Mouse (Mus musculus): ENCODE measurements around the gene Kng1. TPM values are rescaled to one million over a fixed set of nuclear protein-coding genes. Genes with fewer than 3 reads are reported as not detected.
"Not testable (repeated sequence)": the region's sequence is repeated elsewhere in the genome, so short reads cannot be mapped to it uniquely, and the experiment has no call there.

Kng1 gene
- polyA plus RNA-seq, 1 experiment from 2014 or later: 2.3 TPM

- 61% methylated on average over 8 of the region's 8 CpGs for WGBS
Observed at GRCm38 (mm10) chr16:23087159-23087558, 29.5 kb downstream of the Kng1 start.

GRCm38 (mm10) chr16:23087712-23088111 is 30.0 kb downstream of the Kng1 start:
- H3K4me3 ChIP-seq (replicated peaks; ENCODE audit: low read depth, low read length); H3K27ac ChIP-seq; H3K4me1 ChIP-seq (replicated peaks; ENCODE audit: insufficient read depth, low read length); H3K36me3 ChIP-seq (ENCODE audit: insufficient read depth, low read length); ATAC-seq (replicated peaks; ENCODE audit: low FRiP score, low read depth); H3K9ac ChIP-seq (ENCODE audit: low read depth, low read length); H3K27me3 ChIP-seq (ENCODE audit: insufficient read depth, low read length); H3K9me3 ChIP-seq (replicated peaks; ENCODE audit: low read length); H3K4me2 ChIP-seq (ENCODE audit: low read length): not testable (repeated sequence)
- WGBS: 41% methylated on average over 4 of the region's 4 CpGs
- peak; percentile 76 for DNase-seq (ENCODE audit: low spot score)
- peak; percentile 68 for TF ChIP-seq CTCF (IDR thresholded peaks at IDR 0.05; ENCODE audit: low read depth)

More at GRCm38 (mm10) chr16:23087159-23087558, 29.5 kb downstream of the Kng1 start:
- H3K27me3 ChIP-seq (ENCODE audit: insufficient read depth, low read length); H3K4me1 ChIP-seq (replicated peaks; ENCODE audit: insufficient read depth, low read length); ATAC-seq (replicated peaks; ENCODE audit: low FRiP score, low read depth); DNase-seq (ENCODE audit: low spot score); H3K27ac ChIP-seq; H3K4me2 ChIP-seq (ENCODE audit: low read length); H3K4me3 ChIP-seq (replicated peaks; ENCODE audit: low read depth, low read length); H3K9ac ChIP-seq (ENCODE audit: low read depth, low read length); H3K36me3 ChIP-seq (ENCODE audit: insufficient read depth, low read length); H3K9me3 ChIP-seq (replicated peaks; ENCODE audit: low read length): not testable (repeated sequence)

- not testable (repeated sequence) for H3K9ac ChIP-seq (ENCODE audit: low read depth, low read length); H3K27me3 ChIP-seq (ENCODE audit: insufficient read depth, low read length); DNase-seq (ENCODE audit: low spot score); H3K4me2 ChIP-seq (ENCODE audit: low read length); H3K4me3 ChIP-seq (replicated peaks; ENCODE audit: low read depth, low read length); ATAC-seq (replicated peaks; ENCODE audit: low FRiP score, low read depth); H3K27ac ChIP-seq; H3K9me3 ChIP-seq (replicated peaks; ENCODE audit: low read length); H3K4me1 ChIP-seq (replicated peaks; ENCODE audit: insufficient read depth, low read length); H3K36me3 ChIP-seq (ENCODE audit: insufficient read depth, low read length)
- TF ChIP-seq CTCF (IDR thresholded peaks at IDR 0.05; ENCODE audit: low read depth): peak; percentile 52
- 82% methylated on average over 1 of the region's 1 CpGs for WGBS
Observed at GRCm38 (mm10) chr16:23088491-23088890, 30.8 kb downstream of the Kng1 start.

GRCm38 (mm10) chr16:23091345-23091744 is 33.7 kb downstream of the Kng1 start:
- H3K4me3 ChIP-seq (replicated peaks; ENCODE audit: low read depth, low read length); H3K4me2 ChIP-seq (ENCODE audit: low read length); H3K9me3 ChIP-seq (replicated peaks; ENCODE audit: low read length); ATAC-seq (replicated peaks; ENCODE audit: low FRiP score, low read depth); H3K4me1 ChIP-seq (replicated peaks; ENCODE audit: insufficient read depth, low read length); H3K27me3 ChIP-seq (ENCODE audit: insufficient read depth, low read length); DNase-seq (ENCODE audit: low spot score); H3K36me3 ChIP-seq (ENCODE audit: insufficient read depth, low read length); H3K9ac ChIP-seq (ENCODE audit: low read depth, low read length); H3K27ac ChIP-seq: not testable (repeated sequence)

- H3K9ac ChIP-seq (ENCODE audit: low read depth, low read length): no peak overlapping the region
Observed at GRCm38 (mm10) chr16:23093321-23093953, 35.8 kb downstream of the Kng1 start.

GRCm38 (mm10) chr16:23094136-23094535 is 36.5 kb downstream of the Kng1 start:
- WGBS: 94% methylated on average over 6 of the region's 6 CpGs

More at GRCm38 (mm10) chr16:23093321-23093953, 35.8 kb downstream of the Kng1 start:
- ATAC-seq (replicated peaks; ENCODE audit: low FRiP score, low read depth) (no peak), DNase-seq (ENCODE audit: low spot score) (no peak)
- no peak for TF ChIP-seq CTCF (IDR thresholded peaks at IDR 0.05; ENCODE audit: low read depth)
- Histone ChIP-seq H3K4me3 (replicated peaks; ENCODE audit: low read depth, low read length) (no peak overlapping the region), H3K9me3 (replicated peaks; ENCODE audit: low read length) (no peaks in the 10 kb centered on the region), H3K27me3 (ENCODE audit: insufficient read depth, low read length) (no peaks in the 10 kb centered on the region), H3K27ac (no peak overlapping the region), H3K4me2 (ENCODE audit: low read length) (no peak overlapping the region), H3K4me1 (replicated peaks; ENCODE audit: insufficient read depth, low read length) (no peaks in the 10 kb centered on the region), H3K36me3 (ENCODE audit: insufficient read depth, low read length) (no peaks in the 10 kb centered on the region)
- 76% methylated on average over 13 of the region's 13 CpGs for WGBS

GRCm38 (mm10) chr16:23095581-23095980 is 37.9 kb downstream of the Kng1 start:
- not testable (repeated sequence) for H3K4me1 ChIP-seq (replicated peaks; ENCODE audit: insufficient read depth, low read length); H3K27ac ChIP-seq; H3K4me2 ChIP-seq (ENCODE audit: low read length); H3K36me3 ChIP-seq (ENCODE audit: insufficient read depth, low read length); H3K9ac ChIP-seq (ENCODE audit: low read depth, low read length); ATAC-seq (replicated peaks; ENCODE audit: low FRiP score, low read depth); H3K9me3 ChIP-seq (replicated peaks; ENCODE audit: low read length); H3K4me3 ChIP-seq (replicated peaks; ENCODE audit: low read depth, low read length); DNase-seq (ENCODE audit: low spot score); H3K27me3 ChIP-seq (ENCODE audit: insufficient read depth, low read length)
- WGBS: 92% methylated on average over 5 of the region's 5 CpGs

More at GRCm38 (mm10) chr16:23094136-23094535, 36.5 kb downstream of the Kng1 start:
- no peak for ATAC-seq (replicated peaks; ENCODE audit: low FRiP score, low read depth)
- no peak overlapping the region for H3K27ac ChIP-seq
- no peak overlapping the region for H3K4me3 ChIP-seq (replicated peaks; ENCODE audit: low read depth, low read length)
- H3K9me3 ChIP-seq (replicated peaks; ENCODE audit: low read length): no peaks in the 10 kb centered on the region
- H3K9ac ChIP-seq (ENCODE audit: low read depth, low read length): no peak overlapping the region
- H3K36me3 ChIP-seq (ENCODE audit: insufficient read depth, low read length): no peaks in the 10 kb centered on the region
- no peak overlapping the region for H3K4me2 ChIP-seq (ENCODE audit: low read length)
- no peak for TF ChIP-seq CTCF (IDR thresholded peaks at IDR 0.05; ENCODE audit: low read depth)
- no peak for DNase-seq (ENCODE audit: low spot score)
- no peaks in the 10 kb centered on the region for H3K4me1 ChIP-seq (replicated peaks; ENCODE audit: insufficient read depth, low read length)
- no peaks in the 10 kb centered on the region for H3K27me3 ChIP-seq (ENCODE audit: insufficient read depth, low read length)

- WGBS: 86% methylated on average over 1 of the region's 1 CpGs
- H3K27ac ChIP-seq; H3K9ac ChIP-seq (ENCODE audit: low read depth, low read length): not testable (repeated sequence)
Observed at GRCm38 (mm10) chr16:23096886-23097285, 39.2 kb downstream of the Kng1 start.

GRCm38 (mm10) chr16:23097290-23098104 is 39.8 kb downstream of the Kng1 start:
- not testable (repeated sequence) for DNase-seq (ENCODE audit: low spot score); H3K9me3 ChIP-seq (replicated peaks; ENCODE audit: low read length); H3K4me3 ChIP-seq (replicated peaks; ENCODE audit: low read depth, low read length); H3K4me2 ChIP-seq (ENCODE audit: low read length); H3K27ac ChIP-seq; H3K27me3 ChIP-seq (ENCODE audit: insufficient read depth, low read length); H3K9ac ChIP-seq (ENCODE audit: low read depth, low read length); ATAC-seq (replicated peaks; ENCODE audit: low FRiP score, low read depth); H3K4me1 ChIP-seq (replicated peaks; ENCODE audit: insufficient read depth, low read length); H3K36me3 ChIP-seq (ENCODE audit: insufficient read depth, low read length)
- WGBS: 82% methylated on average over 8 of the region's 8 CpGs

More at GRCm38 (mm10) chr16:23096886-23097285, 39.2 kb downstream of the Kng1 start:
- H3K4me2 ChIP-seq (ENCODE audit: low read length); H3K4me1 ChIP-seq (replicated peaks; ENCODE audit: insufficient read depth, low read length); H3K9me3 ChIP-seq (replicated peaks; ENCODE audit: low read length); ATAC-seq (replicated peaks; ENCODE audit: low FRiP score, low read depth); H3K36me3 ChIP-seq (ENCODE audit: insufficient read depth, low read length); DNase-seq (ENCODE audit: low spot score); H3K27me3 ChIP-seq (ENCODE audit: insufficient read depth, low read length); H3K4me3 ChIP-seq (replicated peaks; ENCODE audit: low read depth, low read length): not testable (repeated sequence)

Measured in kidney, postnatal 0 days (tissue).